Mouse (Mus musculus) C2C12 (cell line): Measurements from ENCODE around the gene Nfib. TPM values are rescaled to one million over a fixed set of nuclear protein-coding genes. Genes with fewer than 3 reads are reported as not detected.

Experiments
- H3K27me3 ChIP-seq: one replicate; pipeline ENCODE4 v1.6.1; 2011; ENCODE audit not compliant: control insufficient read depth, insufficient read depth, insufficient read length
- H3K36me3 ChIP-seq: one replicate; pipeline ENCODE4 v1.6.1; 2011; ENCODE audit not compliant: control insufficient read depth, insufficient read depth
- H3K4me3 ChIP-seq: one replicate; pipeline ENCODE4 v1.5.1; 2011; ENCODE audit warnings: mild to moderate bottlenecking, control low read depth; ENCODE audit not compliant: poor library complexity, insufficient read depth, severe bottlenecking
- H3K79me2 ChIP-seq: one replicate; pipeline ENCODE4 v1.6.1; 2011; ENCODE audit not compliant: control insufficient read depth, insufficient read depth
- H3K79me3 ChIP-seq: one replicate; pipeline ENCODE4 v1.6.1; 2011; ENCODE audit warnings: low read depth, control low read depth
- H3ac ChIP-seq: one replicate; pipeline ENCODE3; 2011; ENCODE audit warnings: low read depth; ENCODE audit not compliant: control insufficient read depth, insufficient read length
- CEBPB ChIP-seq: IDR thresholded peaks from one replicate; pipeline ENCODE4 v1.6.1; 2011; ENCODE audit warnings: low read depth, mild to moderate bottlenecking, control low read depth, moderate library complexity
- CTCF ChIP-seq: IDR thresholded peaks from one replicate; pipeline ENCODE4 v1.5.1; 2011; ENCODE audit not compliant: control insufficient read depth, insufficient read depth, insufficient read length
- FOSL1 ChIP-seq: IDR thresholded peaks from one replicate; pipeline ENCODE4 v1.8.0; 2011; ENCODE audit warnings: mild to moderate bottlenecking, low read length; ENCODE audit not compliant: poor library complexity, insufficient read depth, severe bottlenecking
- MAX ChIP-seq: IDR thresholded peaks from one replicate; pipeline ENCODE4 v1.6.1; 2011; ENCODE audit warnings: mild to moderate bottlenecking, control low read depth
- MYOD1 ChIP-seq: IDR thresholded peaks from one replicate; pipeline ENCODE4 v1.6.1; 2011; ENCODE audit warnings: low read depth; ENCODE audit not compliant: control insufficient read depth, insufficient read length
- MYOG ChIP-seq: IDR thresholded peaks from one replicate; pipeline ENCODE4 v1.6.1; 2011; ENCODE audit not compliant: control insufficient read depth, insufficient read length; ENCODE audit errors: extremely low read depth
- USF1 ChIP-seq: IDR thresholded peaks from one replicate; pipeline ENCODE4 v1.6.1; 2011; ENCODE audit warnings: low read depth, mild to moderate bottlenecking, control low read depth, moderate library complexity
- polyA plus RNA-seq: library from polyadenylated mRNA; unstranded; fragments of >200 nt; fragmentation: generic; extraction: Trizol; gene quantifications from one replicate; pipeline ENCODE4 v1.2.1, GENCODE M21; 2012; ENCODE audit warnings: missing spikeins

Nfib gene
- polyA plus RNA-seq, 1 experiment: 5.1 TPM

- no peaks in the 10 kb centered on the region for H3K27me3 ChIP-seq
- H3ac ChIP-seq: no peak overlapping the region
- TF ChIP-seq MAX (no peak), MYOG (no peak), FOSL1 (no peak), MYOD1 (no peak), CEBPB (no peak), CTCF (no peak), USF1 (no peak)
- peaks cover 96% of the 10 kb centered on the region for H3K79me2 ChIP-seq
- no peak overlapping the region for H3K4me3 ChIP-seq
- no peaks in the 10 kb centered on the region for H3K36me3 ChIP-seq
- H3K79me3 ChIP-seq: peaks cover 57% of the 10 kb centered on the region
Measured at GRCm38 (mm10) chr4:82480635-82481034, 224.9 kb downstream of the Nfib start.

- no peak overlapping the region for H3K4me3 ChIP-seq
- peaks cover 46% of the 10 kb centered on the region for H3K79me3 ChIP-seq
- no peak overlapping the region for H3ac ChIP-seq
- peaks cover 96% of the 10 kb centered on the region for H3K79me2 ChIP-seq
- no peaks in the 10 kb centered on the region for H3K27me3 ChIP-seq
- no peaks in the 10 kb centered on the region for H3K36me3 ChIP-seq
- TF ChIP-seq USF1: no peak
- no peak for TF ChIP-seq CTCF
- TF ChIP-seq CEBPB: no peak
- no peak for TF ChIP-seq MYOG
- TF ChIP-seq MYOD1: no peak
- no peak for TF ChIP-seq FOSL1
Measured at GRCm38 (mm10) chr4:82479394-82479793, 226.2 kb downstream of the Nfib start.

GRCm38 (mm10) chr4:82477742-82478141 is 227.8 kb downstream of the Nfib start:
- Histone ChIP-seq H3K36me3 (no peaks in the 10 kb centered on the region), H3K4me3 (no peak overlapping the region), H3K79me2 (peaks cover 93% of the 10 kb centered on the region), H3ac (no peak overlapping the region), H3K79me3 (peaks cover 49% of the 10 kb centered on the region), H3K27me3 (no peaks in the 10 kb centered on the region)
- TF ChIP-seq MYOG: no peak
- TF ChIP-seq FOSL1: no peak
- no peak for TF ChIP-seq CTCF

GRCm38 (mm10) chr4:82476411-82476810 is 229.1 kb downstream of the Nfib start:
- Histone ChIP-seq H3K79me2 (peaks cover 93% of the 10 kb centered on the region), H3K36me3 (no peaks in the 10 kb centered on the region), H3K4me3 (no peak overlapping the region), H3K79me3 (peaks cover 49% of the 10 kb centered on the region), H3ac (no peak overlapping the region), H3K27me3 (no peaks in the 10 kb centered on the region)
- TF ChIP-seq MAX (no peak), MYOG (no peak), FOSL1 (no peak), CTCF (no peak), USF1 (no peak), CEBPB (no peak), MYOD1 (no peak)

GRCm38 (mm10) chr4:82474334-82474733 is 231.2 kb downstream of the Nfib start:
- Histone ChIP-seq H3K79me3 (peaks cover 43% of the 10 kb centered on the region), H3K36me3 (no peaks in the 10 kb centered on the region), H3K27me3 (no peaks in the 10 kb centered on the region), H3K4me3 (no peak overlapping the region), H3ac (no peak overlapping the region), H3K79me2 (peaks cover 93% of the 10 kb centered on the region)
- TF ChIP-seq CTCF: no peak

GRCm38 (mm10) chr4:82470938-82471320 is 234.6 kb downstream of the Nfib start:
- no peaks in the 10 kb centered on the region for H3K27me3 ChIP-seq
- H3K79me2 ChIP-seq: peaks cover 95% of the 10 kb centered on the region
- no peak overlapping the region for H3ac ChIP-seq
- H3K79me3 ChIP-seq: peaks cover 50% of the 10 kb centered on the region
- H3K4me3 ChIP-seq: no peak overlapping the region
- no peak for TF ChIP-seq CTCF
- TF ChIP-seq CEBPB: peak; percentile 21
- H3K36me3 ChIP-seq: no peaks in the 10 kb centered on the region
